Mouse (Mus musculus) embryonic facial prominence, embryonic 12.5 days (tissue): ENCODE measurements around the gene Coq10a. TPM values are rescaled to one million over a fixed set of nuclear protein-coding genes. Genes with fewer than 3 reads are reported as not detected.

ENCODE experiments used
- ATAC-seq: fragments of 200-750 bp; cut with Nextera tagmentation; 2 replicates; pipeline ENCODE4 v1.8.0; 2017; ENCODE audit not compliant: insufficient number of reproducible peaks, insufficient read depth, low FRiP score, low TSS enrichment
- H3K27ac ChIP-seq: fragments of 300-500 bp; sonication (generic); 2 replicates; pipeline ENCODE4 v1.5.1; 2016; ENCODE audit warnings: mild to moderate bottlenecking
- H3K27me3 ChIP-seq: fragments of 300-500 bp; sonication (generic); 2 replicates; pipeline ENCODE4 v1.6.1; 2016; ENCODE audit warnings: mild to moderate bottlenecking, moderate library complexity
- H3K36me3 ChIP-seq: fragments of 300-500 bp; sonication (generic); 2 replicates; pipeline ENCODE4 v1.6.1; 2016; ENCODE audit warnings: mild to moderate bottlenecking
- H3K4me1 ChIP-seq: fragments of 300-500 bp; sonication (generic); 2 replicates; pipeline ENCODE4 v1.6.1; 2016
- H3K4me2 ChIP-seq: fragments of 300-500 bp; sonication (generic); replicated peaks from 2 replicates; pipeline ENCODE4 v1.6.1; 2016; ENCODE audit warnings: mild to moderate bottlenecking, moderate library complexity
- H3K4me3 ChIP-seq: fragments of 300-500 bp; sonication (generic); 2 replicates; pipeline ENCODE4 v1.5.1; 2016; ENCODE audit warnings: mild to moderate bottlenecking
- H3K9ac ChIP-seq: fragments of 300-500 bp; sonication (generic); 2 replicates; pipeline ENCODE4 v1.6.1; 2016; ENCODE audit warnings: mild to moderate bottlenecking, moderate library complexity
- H3K9me3 ChIP-seq: fragments of 300-500 bp; sonication (generic); 2 replicates; pipeline ENCODE4 v1.6.1; 2016; ENCODE audit warnings: mild to moderate bottlenecking, moderate library complexity
- WGBS: fragments of 180-500 bp; shearing (Covaris S2); methylation state at CpG from one replicate; pipeline ENCODE4 v1.1.7; 2016; 5-methylcytosine and 5-hydroxymethylcytosine counted together
- microRNA-seq: library from miRNA; unstranded; fragments of <30 nt; microRNA quantifications from one replicate; pipeline ENCODE4, GENCODE M21; 2017
- polyA plus RNA-seq: library from polyadenylated mRNA; unstranded; fragments of >200 nt; fragmentation: Nextera tagmentation; extraction: Ambion mirVana; gene quantifications from 2 replicates; pipeline ENCODE4 v1.2.1, GENCODE M21; 2016

Coq10a gene
- polyA plus RNA-seq, 1 experiment from 2014 or later: 15.0 TPM

DNA sequence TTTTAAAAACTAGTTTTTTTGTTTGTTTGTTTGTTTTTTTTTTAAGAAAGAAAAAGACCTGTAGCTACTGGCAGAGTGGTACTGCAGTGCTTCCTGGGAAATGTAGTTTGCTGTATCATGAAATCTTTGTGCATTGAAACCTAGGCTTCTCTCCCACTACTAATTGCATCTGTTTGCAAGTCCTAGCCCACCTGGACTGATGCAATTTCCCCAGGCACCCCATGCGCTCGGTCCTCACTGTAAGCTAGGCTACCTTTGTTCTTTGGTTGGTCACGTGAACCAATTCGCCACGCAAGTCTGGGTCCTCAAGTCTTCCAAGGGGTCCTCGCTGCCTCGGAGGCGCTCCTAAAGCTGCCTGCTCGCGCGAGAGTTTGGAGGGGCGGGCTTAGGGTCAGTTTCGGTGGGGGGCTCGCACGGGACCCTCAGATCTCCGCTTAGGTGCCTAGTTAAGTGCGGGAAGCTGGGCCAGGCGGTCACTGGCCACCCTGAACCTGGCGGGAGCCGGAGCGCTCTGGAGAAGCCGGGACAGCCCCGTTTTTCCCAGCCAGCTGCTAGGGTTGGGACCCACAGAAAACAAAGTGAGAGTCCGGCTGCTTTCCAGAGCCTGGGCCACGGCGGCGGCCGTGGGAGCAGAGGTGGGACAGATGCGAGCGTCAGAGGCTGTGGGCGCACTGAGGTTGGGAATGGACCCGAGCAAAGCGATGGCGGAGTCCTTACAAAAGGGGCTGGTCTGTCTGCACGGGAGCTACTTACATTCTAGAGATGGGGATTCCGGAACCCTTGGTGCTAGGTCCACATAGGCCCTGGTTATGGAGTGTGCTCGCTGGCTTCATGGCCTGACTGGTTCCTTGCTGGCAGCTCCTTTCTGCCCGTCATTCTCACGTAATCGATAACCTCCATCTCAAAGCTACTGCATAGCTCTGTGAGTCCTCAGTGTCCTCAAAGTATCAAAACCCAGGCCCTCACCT is 46.4 kb downstream of the Coq10a start, which contains the start of gene Cnpy2:
Cnpy2 (plus strand) TSS at position 319 of the 968 bp plus-strand sequence.
- H3K9me3 ChIP-seq: no peaks in the 10 kb centered on the region
- no peaks in the 10 kb centered on the region for H3K27me3 ChIP-seq
- H3K4me3 ChIP-seq: peak within 1 kb of the TSS; percentile 76
- 0% methylated on average over 40 of the region's 40 CpGs for WGBS
- peak within 1 kb of the TSS; percentile 93 for H3K9ac ChIP-seq
- peak within 1 kb of the TSS; percentile 97 for H3K27ac ChIP-seq
- H3K4me2 ChIP-seq: peak within 1 kb of the TSS; percentile 80
- H3K36me3 ChIP-seq: peaks cover 62% of the 10 kb centered on the region
- peaks cover 10% of the 10 kb centered on the region for H3K4me1 ChIP-seq
- ATAC-seq: peak; percentile 95

DNA sequence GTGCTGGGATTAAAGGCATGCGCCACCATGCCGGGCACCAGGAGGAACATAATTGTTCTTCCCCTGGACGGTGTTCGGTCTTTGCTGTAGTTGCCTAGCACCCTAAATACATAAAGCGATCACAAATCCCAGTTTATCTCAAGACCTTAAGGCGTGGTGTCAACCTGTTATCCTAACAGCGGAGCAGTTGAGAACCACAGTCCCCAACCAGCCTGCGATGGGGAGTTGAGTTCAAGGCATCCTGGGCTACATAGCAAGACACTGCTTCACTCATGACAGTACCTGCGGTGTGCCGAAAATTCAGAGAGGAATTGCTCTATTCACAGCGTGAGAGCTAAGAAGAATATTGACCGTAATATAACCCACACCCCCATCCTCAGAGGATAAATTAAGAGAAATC is 47.2 kb downstream of the Coq10a start:
- Histone ChIP-seq H3K4me2 (peak overlapping the region; percentile 80), H3K27me3 (no peaks in the 10 kb centered on the region), H3K4me1 (peaks cover 10% of the 10 kb centered on the region), H3K9ac (0 out of 2 replicates have a peak overlapping the region, but pooled peaks have one; percentile 93), H3K4me3 (peak overlapping the region; percentile 76), H3K9me3 (no peaks in the 10 kb centered on the region), H3K27ac (peak overlapping the region; percentile 13; the same call in 1 of the 2 replicates), H3K36me3 (peaks cover 62% of the 10 kb centered on the region)
- 60% methylated on average over 12 of the region's 12 CpGs for WGBS
- no peak for ATAC-seq

DNA sequence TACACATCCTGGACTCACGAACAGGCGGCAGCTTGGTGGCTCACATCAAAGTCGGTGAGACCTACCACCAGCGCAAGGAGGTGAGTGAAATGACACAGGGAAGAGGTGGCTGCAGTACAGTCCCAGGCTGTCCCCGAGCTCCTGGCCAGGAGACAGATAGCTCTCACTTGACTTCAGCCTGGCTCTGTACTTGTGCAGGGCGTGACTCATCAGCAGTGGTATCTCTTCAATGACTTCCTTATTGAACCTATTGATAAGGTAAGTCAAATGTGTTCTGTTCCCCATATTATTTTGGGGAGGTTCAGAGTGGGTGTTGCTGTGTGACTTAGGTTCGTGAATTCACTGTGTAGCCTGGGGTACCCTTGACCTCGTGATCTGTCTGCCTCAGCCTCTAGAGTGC is 53.2 kb downstream of the Coq10a start:
- H3K4me2 ChIP-seq: no peak overlapping the region
- 90% methylated on average over 8 of the region's 8 CpGs for WGBS

More for the DNA sequence above, 53.2 kb downstream of the Coq10a start:
- no peak for ATAC-seq
- no peaks in the 10 kb centered on the region for H3K9me3 ChIP-seq
- no peak overlapping the region for H3K9ac ChIP-seq
- H3K4me1 ChIP-seq: no peaks in the 10 kb centered on the region
- H3K36me3 ChIP-seq: peaks cover 91% of the 10 kb centered on the region
- no peaks in the 10 kb centered on the region for H3K27me3 ChIP-seq
- H3K27ac ChIP-seq: no peak overlapping the region
- no peak overlapping the region for H3K4me3 ChIP-seq

Small RNA genes within 50 kb of the gene (microRNA-seq; reads per million reads assigned to microRNA genes)
- gene Gm25361 (not detected), gene Gm26308 (not detected), gene Mir6914 (not detected), gene Mir6915 (1.5 reads per million)

Other genes starting within 250 kb of the Coq10a start
- 31.7 and 33.6 TPM in 2 replicates for gene Rbms2, start 188.7 kb downstream of the Coq10a start, polyA plus RNA-seq
- 1.1 and 2.7 TPM in 2 replicates for gene Gls2, start 174.5 kb downstream of the Coq10a start, polyA plus RNA-seq
- gene Spryd4, start 157.2 kb downstream of the Coq10a start, polyA plus RNA-seq: 31.1 TPM in 2 replicates
- 0.69 and 1.1 TPM in 2 replicates for gene Mip, start 143.2 kb downstream of the Coq10a start, polyA plus RNA-seq
- 80.9 and 81.5 TPM in 2 replicates for gene Timeless, start 136.9 kb downstream of the Coq10a start, polyA plus RNA-seq
- gene Apon, start 114.9 kb downstream of the Coq10a start, polyA plus RNA-seq: 0.37 and 0.90 TPM in 2 replicates
- not detected in 2 replicates for gene Apof, start 100.3 kb downstream of the Coq10a start, polyA plus RNA-seq
- gene Stat2, start 98.4 kb downstream of the Coq10a start, polyA plus RNA-seq: 20.9 and 22.0 TPM in 2 replicates
- gene Il23a, start 70.2 kb downstream of the Coq10a start, polyA plus RNA-seq: not detected in 2 replicates
- 36.2 and 38.3 TPM in 2 replicates for gene Pan2, start 65.7 kb downstream of the Coq10a start, polyA plus RNA-seq
- 306 and 319 TPM in 2 replicates for gene Cnpy2, start 46.5 kb downstream of the Coq10a start, polyA plus RNA-seq
- 191 TPM in 2 replicates for gene Cs, start 31.3 kb downstream of the Coq10a start, polyA plus RNA-seq
- 14.8 and 15.4 TPM in 2 replicates for gene Ankrd52, start 8.1 kb upstream of the Coq10a start, polyA plus RNA-seq
- gene Slc39a5, start 32.2 kb upstream of the Coq10a start, polyA plus RNA-seq: 0.33 TPM in 1 of 2 replicates, not detected in the other
- gene Nabp2, start 42.5 kb upstream of the Coq10a start, polyA plus RNA-seq: 67.6 and 70.1 TPM in 2 replicates
- 44.5 and 50.5 TPM in 2 replicates for gene Rnf41, start 42.7 kb upstream of the Coq10a start, polyA plus RNA-seq
- gene Smarcc2, start 90.3 kb upstream of the Coq10a start, polyA plus RNA-seq: 121 and 125 TPM in 2 replicates
- 877 and 907 TPM in 2 replicates for gene Myl6, start 125.1 kb upstream of the Coq10a start, polyA plus RNA-seq
- 3.2 and 3.9 TPM in 2 replicates for gene Myl6b, start 129.7 kb upstream of the Coq10a start, polyA plus RNA-seq
- gene Esyt1, start 156.9 kb upstream of the Coq10a start, polyA plus RNA-seq: 29.2 and 30.7 TPM in 2 replicates
- 18.8 and 19.4 TPM in 2 replicates for gene Zc3h10, start 178.8 kb upstream of the Coq10a start, polyA plus RNA-seq
- 3,271 and 3,412 TPM in 2 replicates for gene Rpl41, start 180.3 kb upstream of the Coq10a start, polyA plus RNA-seq
- 189 and 192 TPM in 2 replicates for gene Pa2g4, start 197.0 kb upstream of the Coq10a start, polyA plus RNA-seq
- 20.9 TPM in 2 replicates for gene Erbb3, start 220.7 kb upstream of the Coq10a start, polyA plus RNA-seq